In the genomic region with DNA sequence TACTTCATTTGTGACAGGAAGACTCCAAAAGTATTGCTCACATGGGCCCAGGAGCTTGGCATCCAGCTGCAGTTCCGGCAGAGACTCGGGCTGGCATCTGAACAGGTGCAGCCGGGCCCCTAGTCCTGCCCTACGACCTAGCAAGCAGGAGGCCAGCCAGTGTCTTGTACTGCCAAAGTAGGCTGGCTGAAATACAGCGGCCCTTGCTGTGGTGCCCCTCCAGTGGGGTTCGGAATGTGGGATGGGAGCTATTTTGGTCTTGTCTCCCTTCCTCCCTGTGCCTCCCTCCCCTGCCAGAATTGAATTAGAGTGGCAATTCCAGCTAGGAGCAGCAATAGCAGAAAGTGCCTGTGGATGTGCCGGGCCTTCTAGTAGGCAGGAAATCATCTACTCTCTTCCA, we compare ENCODE assay signal across 17 mouse cellular contexts. TPM values are rescaled to one million over a fixed set of nuclear protein-coding genes. Genes with fewer than 3 reads are reported as not detected.
A peak's percentile ranks its signal among the peaks of the same experiment; 100 is the strongest.
DNase-seq lines count a peak whose midpoint lies in the region; ATAC-seq and TF ChIP-seq lines count a peak whose summit lies in the region.
"Had no signal": no experiment of that assay in that cellular context is flagged by ENCODE, and none has a peak within 500 bp of the region (broad histone marks: within the 10 kb centered on the region; RNA-seq: fewer than 3 reads in every experiment).

No protein-coding gene starts in this region.

- no peak overlapping the region for H3K4me3 ChIP-seq in kidney, adult 2 months (ENCODE audit: insufficient read depth, low read depth, low read length)
- H3K4me3 ChIP-seq in cortical plate, adult 2 months (ENCODE audit: insufficient read depth, low read length), result no peak overlapping the region
- H3K4me3 ChIP-seq: embryonic facial prominence, embryonic 10.5 days; hindbrain, embryonic 10.5 days; liver, embryonic 15.5 days; neural tube, embryonic 12.5 days had no signal

- ATAC-seq in activated CD4-positive, CD25-positive, alpha-beta regulatory T cell, adult 4 months, result no peak
- ATAC-seq: forebrain, postnatal 0 days; intestine, embryonic 16.5 days had no signal

- DNase-seq in kidney, adult 2 months, result no peak
- DNase-seq in kidney, adult 9 months, result no peak
- peak; percentile 52 to 61 for DNase-seq in heart, adult 9 months (ENCODE audit: low spot score in 2 of 2)
- DNase-seq in heart, postnatal 14 days, result peak; percentile 37 to 53
- DNase-seq in adrenal gland, postnatal 10 days, result no peak
- no peak for DNase-seq in ovary, postnatal 10 days (ENCODE audit: low spot score)
- DNase-seq: cerebellum, postnatal 14 days; forebrain, postnatal 0 days; kidney, postnatal 14 days; retina, postnatal 1 day had no signal

- intact Hi-C loops in heart, postnatal 14 days (cut with DNase I), result no loop called here

- 9% methylated on average over 7 of the region's 7 CpGs for whole genome bisulfite sequencing in kidney, adult 2 months

- no peak for TF ChIP-seq POLR2A in kidney, adult 2 months (IDR thresholded peaks at IDR 0.05; ENCODE audit: low read depth, low read length)
- no peak for TF ChIP-seq POLR2A in cortical plate, adult 2 months (IDR thresholded peaks at IDR 0.05; ENCODE audit: extremely low read depth, insufficient read depth, low read length)

- no peak for TF ChIP-seq CTCF in kidney, adult 2 months (conservative IDR thresholded peaks at IDR 0.05; ENCODE audit: insufficient read depth, insufficient read length, low read depth, low read length)
- no peak for TF ChIP-seq CTCF in cortical plate, adult 2 months (IDR thresholded peaks at IDR 0.05; ENCODE audit: extremely low read depth, insufficient read depth, low read length)

- H3K4me1 ChIP-seq in kidney, adult 2 months (ENCODE audit: control insufficient read depth, insufficient read depth, low read length), result peaks cover 39% of the 10 kb centered on the region
- H3K4me1 ChIP-seq in cortical plate, adult 2 months (ENCODE audit: control insufficient read depth, insufficient read depth, low read length), result peaks cover 12% of the 10 kb centered on the region
- H3K4me1 ChIP-seq: hindbrain, embryonic 10.5 days; liver, embryonic 15.5 days; neural tube, embryonic 12.5 days had no signal

- H3K27me3 ChIP-seq in kidney, adult 2 months (replicated peaks; ENCODE audit: control insufficient read depth, insufficient read depth, low read length), result no peaks in the 10 kb centered on the region
- H3K27me3 ChIP-seq: neural tube, embryonic 12.5 days had no signal

- H3K27ac ChIP-seq in kidney, adult 2 months (ENCODE audit: insufficient read depth, low read depth, low read length), result peak overlapping the region; percentile 97
- H3K27ac ChIP-seq in cortical plate, adult 2 months (ENCODE audit: insufficient read depth, low read length), result peak overlapping the region; percentile 71; the same call in 1 of the 2 replicates
- H3K27ac ChIP-seq: embryonic facial prominence, embryonic 10.5 days; hindbrain, embryonic 10.5 days; liver, embryonic 15.5 days; neural tube, embryonic 12.5 days had no signal

- H3K36me3 ChIP-seq in kidney, adult 2 months (ENCODE audit: control insufficient read depth, insufficient read depth, low read length), result no peaks in the 10 kb centered on the region
- H3K36me3 ChIP-seq: embryonic facial prominence, embryonic 10.5 days; hindbrain, embryonic 10.5 days; liver, embryonic 15.5 days; neural tube, embryonic 12.5 days had no signal

RNA-seq across cellular contexts. Expression of a gene that starts 51.5 kb away (rescaled TPM):
- 62.0 and 82.9 TPM in 2 replicates for polyA plus RNA-seq in kidney, adult 2 months (2012; rRNA removed)
- polyA plus RNA-seq in cortical plate, adult 2 months (2012; rRNA removed), result 31.9 and 36.8 TPM in 2 replicates
- 10 to 100 TPM; 38.9 to 39.2 TPM for total RNA-seq in heart, postnatal 14 days (2021)
- total RNA-seq in adrenal gland, postnatal 10 days (2021), result 10 to 100 TPM; 27.6 to 33.2 TPM
- under 1 TPM; 0.28 to 0.38 TPM for polyA plus RNA-seq in activated CD4-positive, CD25-positive, alpha-beta regulatory T cell, adult 4 months (2017; shearing (Covaris generic))

Comparison
In these comparisons a context has a peak if more than half of its experiments do, and no peak if none do; other contexts are left out.
1. DNase-seq: peak in heart, adult 9 months (2 of 2) and heart, postnatal 14 days (2 of 2); none in kidney, adult 2 months (single experiment), kidney, adult 9 months (single experiment), adrenal gland, postnatal 10 days (single experiment) and ovary, postnatal 10 days (single experiment).
2. RNA of a gene that starts 51.5 kb away (polyA plus RNA-seq): 62.0 to 82.9 TPM in kidney, adult 2 months and 31.9 to 36.8 TPM in cortical plate, adult 2 months; 0.28 to 0.38 TPM in activated CD4-positive, CD25-positive, alpha-beta regulatory T cell, adult 4 months; every median in the first group is over 10 times any median in the second.